Mouse (Mus musculus): ENCODE measurements around the gene Crocc.

The Crocc gene

GRCm38 (mm10) chr4:141020811-141021613, 39.3 kb downstream of the Crocc start:
- DNase-seq (ENCODE audit: low spot score in 2 of 2), result no peak

DNA sequence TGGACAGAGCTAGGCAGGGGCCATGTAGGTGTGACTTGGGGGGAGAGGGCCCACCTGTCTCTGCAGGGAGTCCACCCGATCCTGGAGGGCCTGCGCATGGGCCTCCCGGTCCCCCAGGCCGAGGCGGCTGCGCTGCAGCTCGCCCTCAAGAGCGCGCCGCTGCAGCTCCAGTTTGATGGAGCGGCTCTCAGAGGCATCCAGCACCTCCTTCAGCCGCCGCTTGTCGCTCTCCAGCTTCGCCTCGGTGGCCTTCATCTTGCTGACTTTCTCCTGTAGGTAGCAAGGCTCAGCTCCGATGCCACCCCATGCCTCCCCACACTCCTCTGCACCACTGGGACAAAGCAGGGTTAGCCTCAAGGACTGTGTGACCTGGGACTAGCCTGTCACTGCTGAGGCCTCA, 40.1 kb downstream of the Crocc start:
- DNase-seq (ENCODE audit: low spot score in 2 of 2), result no peak

GRCm38 (mm10) chr4:141017657-141018436, 42.5 kb downstream of the Crocc start:
- no peak for DNase-seq (ENCODE audit: low spot score in 2 of 2)

GRCm38 (mm10) chr4:141016311-141016710, 44.0 kb downstream of the Crocc start:
- no peak for DNase-seq (ENCODE audit: low spot score in 2 of 2)

GRCm38 (mm10) chr4:141015356-141015755, 45.0 kb downstream of the Crocc start:
- no peak for DNase-seq (ENCODE audit: low spot score in 2 of 2)

- no peak for DNase-seq (ENCODE audit: low spot score in 2 of 2)
Observed at GRCm38 (mm10) chr4:141014856-141015255, 45.5 kb downstream of the Crocc start.

DNA sequence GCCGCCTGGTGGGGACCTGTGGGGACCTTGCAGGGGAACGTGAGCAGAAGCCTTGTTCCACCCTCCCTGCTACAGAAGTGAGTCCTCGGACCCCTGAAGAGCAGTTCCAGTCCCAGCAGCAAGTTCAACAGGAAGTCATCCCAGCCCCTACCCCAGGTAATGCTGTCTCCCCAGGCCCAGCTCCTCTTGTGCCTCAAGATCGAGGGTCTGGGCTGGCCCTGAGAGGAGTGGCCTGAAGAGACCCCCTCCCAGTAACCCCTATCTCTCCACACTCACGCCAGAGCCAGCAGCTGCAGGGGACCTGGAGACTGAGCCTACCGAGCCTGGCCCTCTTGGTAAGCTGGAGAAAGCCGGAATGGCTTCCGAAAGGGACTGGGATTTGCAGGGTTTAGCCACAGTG, 46.2 kb downstream of the Crocc start:
- DNase-seq (ENCODE audit: low spot score in 2 of 2), result no peak

GRCm38 (mm10) chr4:141012558-141012957, 47.8 kb downstream of the Crocc start:
- DNase-seq (ENCODE audit: low spot score in 2 of 2), result no peak

- DNase-seq (ENCODE audit: low spot score in 2 of 2), result no peak
Observed at GRCm38 (mm10) chr4:141011556-141012328, 48.6 kb downstream of the Crocc start.

GRCm38 (mm10) chr4:141010941-141011429, 49.4 kb downstream of the Crocc start:
- no peak for DNase-seq (ENCODE audit: low spot score in 2 of 2)

- DNase-seq (ENCODE audit: low spot score in 2 of 2), result no peak
Observed at GRCm38 (mm10) chr4:141010526-141010925, 49.8 kb downstream of the Crocc start.

DNA sequence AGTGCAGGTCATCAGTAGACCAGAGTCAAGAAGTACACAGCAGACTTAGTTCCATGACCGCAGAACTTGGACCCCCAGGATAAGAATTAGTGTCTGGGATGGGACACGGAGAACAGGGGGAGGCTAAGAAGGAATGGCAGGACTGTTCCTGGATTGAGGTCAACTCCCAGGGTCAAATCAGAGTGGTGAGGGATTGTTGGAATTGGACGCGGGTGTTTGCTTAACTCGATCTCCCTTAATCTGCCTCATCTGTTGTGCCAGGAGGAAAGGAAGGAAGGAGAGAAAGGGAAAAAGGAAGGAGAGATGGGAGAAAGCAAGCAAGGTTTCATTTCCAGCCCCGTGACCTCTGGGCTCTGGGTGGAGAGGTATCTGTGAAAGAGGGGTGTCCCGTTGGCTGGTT, 50.2 kb downstream of the Crocc start, which contains the start of gene Mfap2:
Gene Mfap2, plus strand, starts transcription at position 301 of the 400 bp plus-strand sequence.
- DNase-seq (ENCODE audit: low spot score in 2 of 2), result no peak

DNA sequence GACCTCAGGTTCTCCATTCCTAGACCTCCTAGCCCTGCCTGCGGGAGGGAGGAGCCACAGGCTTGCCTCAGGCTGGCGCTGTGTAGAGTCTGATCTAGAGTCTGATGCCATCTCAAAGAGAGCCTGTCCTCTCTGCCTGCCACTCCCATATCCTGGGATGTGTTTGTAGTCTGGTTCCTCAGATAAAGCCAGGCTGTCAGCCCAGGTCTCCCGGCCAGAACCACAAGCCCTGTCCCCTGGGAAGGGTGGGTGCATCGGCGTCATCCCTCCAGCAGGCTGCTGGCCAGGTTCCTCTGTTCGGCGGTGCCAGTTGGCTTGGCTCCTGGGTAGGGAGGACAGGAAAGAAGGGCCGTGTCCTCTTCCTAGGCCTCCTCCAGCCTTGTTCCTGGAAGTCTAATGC, 52.3 kb downstream of the Crocc start:
- DNase-seq (ENCODE audit: low spot score in 2 of 2), result no peak

DNA sequence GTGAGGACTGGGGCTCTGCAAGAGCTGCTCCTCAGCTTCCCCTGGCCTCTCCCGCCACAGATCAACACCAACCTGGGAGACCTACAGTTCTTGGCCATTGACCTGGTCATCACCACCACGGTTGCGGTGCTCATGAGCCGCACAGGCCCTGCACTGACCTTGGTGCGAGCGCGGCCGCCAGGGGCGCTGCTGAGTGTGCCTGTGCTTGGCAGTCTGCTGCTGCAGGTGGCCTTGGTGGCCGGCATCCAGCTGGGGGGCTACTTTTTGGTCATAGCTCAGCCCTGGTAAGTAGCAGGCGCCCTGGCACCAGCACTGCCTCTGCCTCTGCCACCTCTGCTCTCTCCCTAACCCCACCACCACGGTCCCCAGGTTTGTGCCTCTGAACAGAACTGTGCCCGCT, 54.4 kb downstream of the Crocc start:
- DNase-seq (ENCODE audit: low spot score in 2 of 2), result no peak

DNA sequence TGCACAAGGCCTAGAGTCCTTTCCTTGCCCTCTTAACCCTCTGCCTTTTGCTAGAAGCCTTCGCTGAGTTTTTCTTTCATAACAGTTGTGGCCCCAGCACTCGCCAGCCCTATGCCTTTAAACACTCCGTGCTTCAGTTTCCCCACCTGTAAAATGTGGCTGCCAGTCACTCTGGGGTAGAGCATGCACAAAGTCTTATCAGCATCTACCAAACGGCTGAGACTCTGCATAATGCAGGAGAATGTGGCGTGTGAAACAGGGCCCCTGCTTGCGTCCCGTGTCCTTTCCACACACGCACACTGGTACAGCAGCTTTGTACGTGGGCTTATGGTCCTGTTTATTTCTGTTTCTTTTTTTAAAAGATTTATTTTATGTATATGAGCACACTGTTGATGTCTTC, 63.5 kb downstream of the Crocc start:
- no peak for DNase-seq (ENCODE audit: low spot score in 2 of 2)

GRCm38 (mm10) chr4:140995811-140996210, 64.5 kb downstream of the Crocc start:
- DNase-seq (ENCODE audit: low spot score in 2 of 2), result no peak

DNA sequence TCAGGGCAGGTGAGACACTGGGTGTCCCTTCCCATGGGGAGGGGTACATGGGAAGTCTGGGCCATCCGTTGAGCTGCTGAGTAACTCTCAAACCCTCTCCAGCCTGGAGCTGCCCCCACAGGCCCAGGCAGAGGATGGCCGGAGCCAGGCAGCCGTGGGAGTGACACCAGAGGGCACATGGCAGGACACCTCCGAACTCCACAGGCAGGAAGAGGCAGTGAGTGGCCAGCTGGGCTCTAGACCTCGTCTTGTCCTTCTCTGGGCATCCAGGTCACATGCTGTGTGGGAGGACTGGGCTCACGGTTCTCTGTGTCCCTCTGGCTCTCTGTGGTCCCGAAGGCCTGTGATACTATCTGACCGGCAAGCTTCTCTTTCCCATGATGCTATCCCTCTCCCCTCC, 66.5 kb downstream of the Crocc start:
- no peak for DNase-seq (ENCODE audit: low spot score in 2 of 2)

DNA sequence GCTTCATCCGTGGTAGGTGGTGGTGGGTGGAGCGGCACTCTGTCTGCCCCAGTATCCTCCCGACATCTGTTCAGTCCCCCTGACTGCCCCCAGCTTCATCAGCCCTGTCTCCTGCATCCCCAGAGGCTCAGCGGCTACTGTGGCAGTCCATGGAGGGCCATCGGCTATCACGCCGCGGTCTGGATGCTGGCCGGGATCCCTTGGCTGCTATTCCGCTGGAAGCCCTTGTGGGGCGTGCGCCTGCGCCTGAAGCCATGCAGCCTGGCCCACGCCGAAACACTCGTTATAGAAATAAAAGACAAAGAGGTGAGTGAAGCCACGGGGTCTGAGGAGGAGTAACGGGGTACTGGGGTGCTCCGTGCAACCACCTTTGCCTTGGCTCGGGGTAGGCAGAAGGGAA, 68.1 kb downstream of the Crocc start:
- no peak for DNase-seq (ENCODE audit: low spot score in 2 of 2)

DNA sequence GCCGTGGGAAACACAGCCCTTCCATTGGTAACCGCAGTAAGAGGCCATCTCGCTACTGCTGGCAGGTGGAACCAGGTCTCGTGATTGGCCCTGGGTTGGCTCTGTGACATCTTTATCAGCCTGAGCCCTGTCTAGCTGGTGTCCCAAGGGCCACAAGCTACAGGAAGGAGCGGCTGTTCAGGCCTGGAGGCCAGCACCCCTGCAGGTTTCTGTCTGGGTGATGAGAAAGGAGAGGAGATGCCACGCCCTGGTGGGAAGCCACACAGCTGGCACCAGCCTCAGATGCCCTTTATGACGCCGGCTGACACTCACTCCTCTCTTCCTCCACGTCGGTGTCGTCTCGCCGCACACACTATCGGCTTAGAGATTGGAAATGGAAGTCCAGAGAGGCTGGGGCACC, 70.9 kb downstream of the Crocc start:
- DNase-seq (ENCODE audit: low spot score in 2 of 2), result no peak

DNA sequence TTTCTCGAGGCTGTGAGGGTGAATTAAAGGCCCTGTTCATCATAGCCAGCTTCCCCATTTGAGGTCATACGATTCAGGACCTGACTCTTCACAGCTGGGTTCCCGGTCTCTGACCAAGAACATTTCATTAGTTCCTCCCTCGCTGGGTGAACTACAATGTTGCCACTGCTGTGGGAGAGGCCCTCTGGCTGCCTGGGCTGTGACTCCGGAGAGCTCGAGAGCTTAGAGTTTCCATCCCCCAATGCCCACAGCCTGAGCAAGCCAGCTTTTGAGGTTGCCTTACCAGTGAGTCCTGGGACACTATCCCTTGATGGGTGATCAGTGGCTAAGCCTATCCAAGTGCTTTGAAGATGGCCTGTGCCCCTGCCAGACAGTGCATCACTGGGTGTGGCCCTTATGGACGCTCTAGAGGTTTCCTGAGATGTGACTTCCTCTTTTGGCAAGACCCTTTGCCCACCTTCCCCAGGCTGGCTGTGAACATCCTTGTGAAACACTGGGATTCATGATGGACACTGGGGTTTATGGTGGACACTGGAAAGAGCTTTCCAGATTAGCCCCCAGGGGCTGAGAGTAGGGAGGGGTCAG, 71.6 kb downstream of the Crocc start:
- DNase-seq (ENCODE audit: low spot score in 2 of 2), result no peak

GRCm38 (mm10) chr4:140987476-140987875, 72.9 kb downstream of the Crocc start:
- DNase-seq (ENCODE audit: low spot score in 2 of 2), result no peak
